Mouse (Mus musculus): ENCODE measurements around the gene Mpp6. TPM values are rescaled to one million over a fixed set of nuclear protein-coding genes. Genes with fewer than 3 reads are reported as not detected.

Mpp6 gene
- total RNA-seq, 2 experiments from 2014 or later, result 93.0 to 96.0 TPM

- DNase-seq (ENCODE audit: low spot score in 2 of 2), result no peak
These were observed 113.6 kb downstream of the Mpp6 start for GRCm38 (mm10) chr6:50223606-50224005.

GRCm38 (mm10) chr6:50225232-50225631, 115.2 kb downstream of the Mpp6 start:
- DNase-seq (ENCODE audit: low spot score in 2 of 2), result no peak

GRCm38 (mm10) chr6:50228180-50228579, 118.1 kb downstream of the Mpp6 start:
- no peak for DNase-seq (ENCODE audit: low spot score in 2 of 2)

GRCm38 (mm10) chr6:50231288-50231687, 121.2 kb downstream of the Mpp6 start:
- no peak for DNase-seq (ENCODE audit: low spot score in 2 of 2)

- no peak for DNase-seq (ENCODE audit: low spot score in 2 of 2)
These were observed 122.9 kb downstream of the Mpp6 start for GRCm38 (mm10) chr6:50232984-50233383.

- no peak for DNase-seq (ENCODE audit: low spot score in 2 of 2)
These were observed 127.9 kb downstream of the Mpp6 start for GRCm38 (mm10) chr6:50237963-50238362.

- no peak for DNase-seq (ENCODE audit: low spot score in 2 of 2)
These were observed 129.9 kb downstream of the Mpp6 start for GRCm38 (mm10) chr6:50239902-50240301.

GRCm38 (mm10) chr6:50240437-50240836, 130.4 kb downstream of the Mpp6 start:
- DNase-seq (ENCODE audit: low spot score in 2 of 2), result no peak

GRCm38 (mm10) chr6:50244126-50244525, 134.1 kb downstream of the Mpp6 start:
- no peak for DNase-seq (ENCODE audit: low spot score in 2 of 2)

GRCm38 (mm10) chr6:50244967-50245366, 134.9 kb downstream of the Mpp6 start:
- DNase-seq (ENCODE audit: low spot score in 2 of 2), result no peak

GRCm38 (mm10) chr6:50247356-50247755, 137.3 kb downstream of the Mpp6 start:
- DNase-seq (ENCODE audit: low spot score in 2 of 2), result no peak

- no peak for DNase-seq (ENCODE audit: low spot score in 2 of 2)
These were observed 137.8 kb downstream of the Mpp6 start for GRCm38 (mm10) chr6:50247791-50248190.

Other genes with a start within 250 kb of the Mpp6 start
- gene Gsdme, start 153.6 kb downstream of the Mpp6 start, total RNA-seq (2021), result 10 to 100 TPM in 1 of 2 experiments, 1 to 10 TPM in 1; 10.0 to 10.7 TPM